Mouse (Mus musculus) brain, embryonic 14.5 days (tissue): ENCODE data around the gene Ankrd13a. TPM values are rescaled to one million over a fixed set of nuclear protein-coding genes. Genes with fewer than 3 reads are reported as not detected.
"Not testable (repeated sequence)": the region's sequence is repeated elsewhere in the genome, so short reads cannot be mapped to it uniquely, and the experiment has no call there.

Experiments
- DNase-seq: peaks from one replicate; pipeline ENCODE4 v3.0.0-alpha.2; 2011; ENCODE audit warnings: low read depth
- CTCF ChIP-seq: fragments of 200-500 bp; IDR thresholded peaks from 2 replicates; pipeline ENCODE4 v1.5.1; 2012; ENCODE audit warnings: inconsistent platforms, mild to moderate bottlenecking, moderate library complexity, borderline replicate concordance; ENCODE audit not compliant: insufficient read depth, insufficient read length; ENCODE audit errors: extremely low read depth
- POLR2A ChIP-seq: fragments of 200-500 bp; IDR thresholded peaks from 2 replicates; pipeline ENCODE4 v1.6.1; 2012; ENCODE audit warnings: mild to moderate bottlenecking, inconsistent platforms, borderline replicate concordance; ENCODE audit not compliant: poor library complexity, insufficient read depth, insufficient read length, severe bottlenecking; ENCODE audit errors: extremely low read depth
- polyA plus RNA-seq: library from polyadenylated mRNA; depleted of rRNA; stranded (reverse); fragments of >200 nt; gene quantifications from 2 replicates; pipeline ENCODE4 v1.2.3, GENCODE M21; 2012; rRNA removed

Ankrd13a gene
- polyA plus RNA-seq, 1 experiment: 58.6 TPM

- no peak for TF ChIP-seq POLR2A
- TF ChIP-seq CTCF: peak; percentile 65; the same call in 1 of the 2 replicates
- peak; percentile 68 for DNase-seq
Observed at GRCm38 (mm10) chr5:114824197-114824596, 49.7 kb downstream of the Ankrd13a start.

- TF ChIP-seq CTCF: peak; percentile 17; the same call in 1 of the 2 replicates
- peak; percentile 22; the same call in 1 of the 2 replicates for TF ChIP-seq POLR2A
- peak; percentile 95 for DNase-seq
Observed at GRCm38 (mm10) chr5:114825978-114826691, 51.7 kb downstream of the Ankrd13a start.

GRCm38 (mm10) chr5:114827427-114827826, 53.0 kb downstream of the Ankrd13a start:
- DNase-seq: no peak
- TF ChIP-seq CTCF (no peak), POLR2A (no peak)

GRCm38 (mm10) chr5:114829740-114830139, 55.3 kb downstream of the Ankrd13a start:
- TF ChIP-seq POLR2A: no peak
- no peak for TF ChIP-seq CTCF

GRCm38 (mm10) chr5:114836886-114837285, 62.4 kb downstream of the Ankrd13a start:
- no peak for TF ChIP-seq POLR2A
- no peak for TF ChIP-seq CTCF

More at GRCm38 (mm10) chr5:114829740-114830139, 55.3 kb downstream of the Ankrd13a start:
- DNase-seq: no peak

GRCm38 (mm10) chr5:114840481-114840880, 66.0 kb downstream of the Ankrd13a start:
- not testable (repeated sequence) for DNase-seq

More at GRCm38 (mm10) chr5:114836886-114837285, 62.4 kb downstream of the Ankrd13a start:
- no peak for DNase-seq

GRCm38 (mm10) chr5:114842155-114842554, 67.7 kb downstream of the Ankrd13a start:
- DNase-seq: peak; percentile 71

GRCm38 (mm10) chr5:114842674-114843073, 68.2 kb downstream of the Ankrd13a start:
- DNase-seq: no peak
- TF ChIP-seq CTCF (no peak), POLR2A (no peak)

GRCm38 (mm10) chr5:114844371-114844770, 69.9 kb downstream of the Ankrd13a start:
- DNase-seq: not testable (repeated sequence)

- TF ChIP-seq POLR2A: no peak
- TF ChIP-seq CTCF: no peak
- no peak for DNase-seq
Observed at GRCm38 (mm10) chr5:114851565-114852236, 77.2 kb downstream of the Ankrd13a start.

GRCm38 (mm10) chr5:114853364-114853763, 78.9 kb downstream of the Ankrd13a start, which contains the start of gene 4930519G04Rik:
4930519G04Rik (plus strand) TSS chr5:114853664.
- DNase-seq: not testable (repeated sequence)

Other genes with a start within 250 kb of the Ankrd13a start
- gene Fam222a, start 206.7 kb upstream of the Ankrd13a start, polyA plus RNA-seq: 13.6 and 16.6 TPM in 2 replicates
- 1.5 and 1.7 TPM in 2 replicates for gene Trpv4, start 116.3 kb upstream of the Ankrd13a start, polyA plus RNA-seq
- 29.3 and 33.1 TPM in 2 replicates for gene Gltp, start 83.7 kb upstream of the Ankrd13a start, polyA plus RNA-seq
- 31.1 and 32.2 TPM in 2 replicates for gene Tchp, start 66.9 kb upstream of the Ankrd13a start, polyA plus RNA-seq
- 48.6 and 57.5 TPM in 2 replicates for gene Git2, start 840 bp downstream of the Ankrd13a start, polyA plus RNA-seq
- 204 and 243 TPM in 2 replicates for gene 1500011B03Rik, start 48.8 kb downstream of the Ankrd13a start, polyA plus RNA-seq
- gene 4930519G04Rik, start 79.0 kb downstream of the Ankrd13a start, polyA plus RNA-seq: not detected in 2 replicates
- 1.9 and 2.6 TPM in 2 replicates for gene Gm9936, start 84.0 kb downstream of the Ankrd13a start, polyA plus RNA-seq
- 1.5 and 3.3 TPM in 2 replicates for gene Oasl2, start 122.3 kb downstream of the Ankrd13a start, polyA plus RNA-seq
- 0.21 and 0.42 TPM in 2 replicates for gene Oasl1, start 148.6 kb downstream of the Ankrd13a start, polyA plus RNA-seq
- gene 2210016L21Rik, start 167.5 kb downstream of the Ankrd13a start, polyA plus RNA-seq: 69.2 and 72.7 TPM in 2 replicates
- not detected in 2 replicates for gene Hnf1a, start 196.4 kb downstream of the Ankrd13a start, polyA plus RNA-seq
- gene Sppl3, start 236.5 kb downstream of the Ankrd13a start, polyA plus RNA-seq: 129 TPM in 2 replicates